Mouse (Mus musculus): ENCODE measurements around the gene Ddx52.

The Ddx52 gene

DNA sequence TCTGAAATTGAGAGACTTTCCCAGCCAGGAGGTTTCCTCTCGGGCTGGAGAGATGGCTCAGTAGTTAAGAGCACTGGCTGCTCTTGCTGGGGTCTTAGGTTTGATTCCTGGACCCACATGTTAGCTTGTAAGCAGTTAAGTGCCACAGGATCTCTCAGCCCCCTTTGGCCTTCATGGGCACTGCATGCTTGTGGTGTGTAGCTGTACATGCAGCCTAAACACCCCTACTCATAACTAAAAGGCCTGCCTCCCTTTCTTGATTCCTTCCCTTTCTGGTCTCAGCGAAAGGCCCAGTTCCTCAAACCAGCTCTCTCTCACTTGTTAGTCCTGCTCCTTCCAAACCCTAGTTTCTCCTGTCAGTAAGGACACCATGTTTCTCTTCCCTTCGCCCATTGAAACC is 27.2 kb downstream of the Ddx52 start:
- no peak for DNase-seq

DNA sequence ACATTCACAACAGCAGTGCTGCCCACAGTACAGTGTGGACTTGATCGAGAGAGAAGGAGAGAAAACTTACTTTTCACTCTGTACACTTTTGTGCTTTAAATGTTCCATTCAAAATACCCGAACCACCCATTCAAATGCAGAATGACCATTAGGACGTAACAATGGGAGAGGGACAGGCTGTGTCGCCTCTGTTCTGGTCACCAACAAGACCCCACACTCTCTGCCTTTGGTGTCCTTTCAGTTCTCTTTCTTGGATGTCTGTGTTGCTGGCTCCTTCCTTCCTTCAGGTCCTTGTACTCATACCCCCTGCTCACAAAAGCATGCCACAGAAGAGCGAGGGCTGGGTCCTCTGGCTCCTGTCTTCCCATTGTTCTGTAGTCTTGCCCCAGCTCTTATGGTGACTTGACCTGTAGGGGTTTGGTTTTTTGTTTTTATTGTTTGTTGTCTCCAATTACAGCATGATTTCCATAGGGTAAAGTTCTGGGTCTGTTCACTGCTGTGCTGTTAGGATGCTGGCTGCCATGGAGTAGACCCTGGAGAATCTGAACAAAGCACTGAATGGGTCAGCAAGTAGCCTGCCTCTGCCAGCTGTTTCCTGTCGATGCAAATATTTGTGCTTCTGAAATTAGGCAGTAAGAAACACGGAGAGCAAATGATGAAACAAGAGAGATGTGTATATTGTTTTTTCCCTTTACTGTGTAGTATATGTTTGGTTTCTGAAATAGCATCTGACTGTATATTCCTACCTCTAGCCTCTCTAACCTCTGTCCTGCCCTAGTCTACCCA is 32.9 kb downstream of the Ddx52 start:
- DNase-seq, result no peak

DNA sequence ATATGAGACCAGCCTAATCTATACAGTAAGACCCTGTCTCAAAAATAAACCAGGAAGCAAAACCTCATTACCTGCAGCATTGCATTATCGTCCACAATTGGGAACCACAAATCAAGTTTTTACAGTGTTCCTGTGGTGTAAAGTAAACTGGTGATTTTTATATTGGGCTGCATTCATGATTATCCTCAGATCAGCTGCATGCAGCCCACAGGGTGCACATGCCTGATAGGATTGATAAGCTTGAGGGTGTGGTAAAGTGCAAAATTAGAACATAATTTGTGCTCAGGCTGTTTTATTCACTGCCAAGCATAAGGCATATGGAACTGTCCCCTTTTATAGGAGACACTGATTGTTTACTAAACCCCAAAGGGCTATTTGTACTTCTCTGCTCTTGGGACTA is 33.6 kb downstream of the Ddx52 start:
- no peak for DNase-seq

DNA sequence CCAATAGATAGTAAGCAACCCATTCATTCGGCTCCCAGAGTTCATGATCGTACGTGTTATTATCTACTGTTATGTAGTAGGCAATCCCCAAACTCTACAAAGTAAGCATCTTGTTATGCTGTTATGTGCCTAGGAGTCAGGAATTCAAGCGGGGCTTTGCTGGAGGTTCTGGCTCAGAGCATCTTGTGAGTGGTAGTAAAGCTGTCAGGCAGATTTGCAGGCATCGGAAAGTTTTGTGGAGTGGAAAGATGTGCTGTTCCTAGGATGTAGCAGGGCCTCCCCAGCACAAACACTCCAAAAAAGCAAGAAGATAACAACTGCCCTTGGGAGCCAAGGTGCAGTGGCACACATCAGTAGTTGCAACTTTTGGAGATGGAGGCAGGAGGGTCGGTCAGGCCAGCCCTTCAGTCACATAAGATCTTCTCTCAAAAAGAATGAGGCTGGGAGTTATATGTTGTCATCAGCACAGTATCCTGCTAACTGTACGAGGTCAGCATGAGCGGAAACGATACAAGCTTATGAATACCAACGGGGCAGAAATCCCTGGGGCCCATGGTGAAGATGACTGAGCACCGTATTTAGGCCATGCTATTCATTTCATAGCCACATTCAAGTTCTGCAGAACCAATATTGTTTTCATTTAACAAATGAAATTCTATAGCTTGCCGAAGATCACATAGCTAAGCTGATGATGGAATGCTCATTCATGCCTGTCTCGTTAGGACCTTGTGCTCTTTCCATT is 34.5 kb downstream of the Ddx52 start:
- no peak for DNase-seq

DNA sequence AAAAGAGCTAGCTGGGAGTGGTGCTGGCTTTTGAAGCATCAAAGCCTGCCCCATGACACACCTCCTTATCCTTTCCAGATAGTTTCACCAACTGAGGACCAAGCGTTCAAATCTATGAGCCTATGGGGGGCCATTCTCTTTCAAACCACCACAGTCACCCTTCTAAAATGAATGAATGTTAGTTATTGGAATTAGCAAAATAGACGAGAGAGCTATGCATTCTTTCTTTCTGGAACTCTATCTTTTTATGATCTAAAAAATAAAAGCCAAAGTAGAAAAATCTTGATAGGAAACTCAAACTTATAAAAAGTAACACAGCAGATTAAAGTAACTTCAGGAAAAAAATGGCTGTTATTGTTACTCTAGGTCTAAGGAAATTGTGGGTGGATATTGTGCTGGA is 35.9 kb downstream of the Ddx52 start:
- no peak for DNase-seq

GRCm38 (mm10) chr11:83979992-83980391 is 38.1 kb downstream of the Ddx52 start:
- DNase-seq, result no peak

DNA sequence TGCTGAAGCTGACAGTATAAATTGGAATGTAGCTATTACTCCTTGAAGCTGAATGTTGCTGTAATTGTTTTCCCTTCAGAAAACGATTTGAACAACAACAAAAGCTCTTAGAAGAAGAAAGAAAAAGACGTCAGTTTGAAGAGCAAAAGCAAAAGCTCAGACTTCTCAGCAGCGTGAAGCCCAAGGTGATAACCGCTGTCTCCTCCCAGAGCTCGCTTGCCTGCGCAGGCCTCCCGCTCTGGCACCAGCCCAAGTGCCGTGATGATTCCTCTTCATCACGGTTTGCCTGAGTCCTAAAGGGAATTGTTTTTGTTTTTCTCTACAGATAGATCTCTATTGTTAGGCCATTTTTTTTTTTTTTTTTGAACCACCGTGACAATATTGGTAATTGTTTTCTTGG is 39.5 kb downstream of the Ddx52 start:
- no peak for DNase-seq

- DNase-seq, result no peak
Observed at GRCm38 (mm10) chr11:83991701-83992100, 49.8 kb downstream of the Ddx52 start.

GRCm38 (mm10) chr11:83993428-83993827 is 51.6 kb downstream of the Ddx52 start:
- peak; percentile 30 for DNase-seq

DNA sequence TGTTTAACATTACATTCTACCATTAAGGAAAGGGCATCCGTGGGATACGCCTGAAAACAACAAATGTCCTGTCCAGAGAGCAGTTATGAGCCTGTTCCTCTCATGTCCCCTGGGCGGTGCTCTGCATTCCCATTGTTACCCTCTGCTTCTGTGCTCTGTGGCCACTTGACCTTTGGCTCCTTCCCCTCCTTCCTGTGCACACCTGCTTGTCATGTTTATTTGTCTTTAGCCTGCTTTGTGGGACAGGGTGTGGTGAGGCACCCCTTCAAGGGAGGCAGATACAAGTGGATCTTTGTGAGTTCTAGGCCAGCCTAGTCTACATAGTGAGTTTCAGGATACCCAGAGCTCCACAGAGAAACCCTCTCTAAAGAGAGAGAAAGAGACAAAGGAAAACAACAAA is 52.6 kb downstream of the Ddx52 start:
- no peak for DNase-seq

DNA sequence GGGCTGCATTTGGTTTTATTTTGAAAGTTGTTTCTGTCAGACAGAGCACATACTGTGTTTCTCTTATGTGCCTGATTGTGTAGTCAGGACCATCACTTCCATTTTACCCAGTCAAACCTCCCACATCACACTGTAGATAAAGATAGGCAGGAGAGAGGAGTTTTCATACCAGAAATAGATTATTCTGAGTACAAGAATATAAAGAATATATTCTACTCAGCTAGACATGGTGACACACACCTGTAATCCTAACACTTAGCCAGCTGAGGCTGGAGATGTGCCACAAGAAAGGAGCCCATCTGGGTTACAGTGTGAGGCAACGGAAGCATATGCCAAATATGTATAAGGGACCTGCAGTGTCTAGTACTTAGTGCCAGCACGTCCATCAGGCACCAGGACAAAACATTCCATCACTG is 53.7 kb downstream of the Ddx52 start:
- no peak for DNase-seq

DNA sequence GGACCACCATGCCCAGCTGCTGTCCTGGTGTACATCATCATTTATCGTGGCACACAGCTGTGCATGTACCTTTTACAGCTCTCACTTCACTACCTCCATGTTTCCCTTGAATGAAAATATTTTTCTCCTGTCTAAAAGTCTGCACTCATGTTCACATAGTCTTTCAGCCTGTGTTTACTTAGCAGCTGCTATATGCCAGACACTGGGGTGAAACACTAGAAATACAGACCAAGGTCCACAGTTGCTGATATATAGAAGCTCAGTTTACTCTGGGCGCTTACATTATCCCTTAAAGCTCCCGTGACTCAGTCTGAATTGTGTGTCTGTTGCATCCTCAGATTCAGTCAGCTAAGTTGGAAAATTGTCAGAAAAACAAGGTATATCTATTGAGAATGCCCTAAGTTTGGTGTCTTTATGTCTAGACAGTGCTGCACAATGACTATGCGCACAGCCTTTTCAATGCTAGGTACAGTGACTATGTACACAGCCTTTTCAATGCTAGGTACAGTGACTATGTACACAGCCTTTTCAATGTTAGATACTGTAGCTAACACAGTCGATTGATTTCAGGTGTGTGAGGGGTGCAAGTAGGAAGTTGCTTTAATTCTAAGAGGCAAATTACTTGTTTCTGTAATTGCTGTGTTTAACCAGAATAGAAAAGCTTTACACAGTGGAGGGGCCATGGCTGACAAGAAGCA is 55.5 kb downstream of the Ddx52 start:
- no peak for DNase-seq

- no peak for DNase-seq
Observed at GRCm38 (mm10) chr11:83998993-83999392, 57.1 kb downstream of the Ddx52 start.

DNA sequence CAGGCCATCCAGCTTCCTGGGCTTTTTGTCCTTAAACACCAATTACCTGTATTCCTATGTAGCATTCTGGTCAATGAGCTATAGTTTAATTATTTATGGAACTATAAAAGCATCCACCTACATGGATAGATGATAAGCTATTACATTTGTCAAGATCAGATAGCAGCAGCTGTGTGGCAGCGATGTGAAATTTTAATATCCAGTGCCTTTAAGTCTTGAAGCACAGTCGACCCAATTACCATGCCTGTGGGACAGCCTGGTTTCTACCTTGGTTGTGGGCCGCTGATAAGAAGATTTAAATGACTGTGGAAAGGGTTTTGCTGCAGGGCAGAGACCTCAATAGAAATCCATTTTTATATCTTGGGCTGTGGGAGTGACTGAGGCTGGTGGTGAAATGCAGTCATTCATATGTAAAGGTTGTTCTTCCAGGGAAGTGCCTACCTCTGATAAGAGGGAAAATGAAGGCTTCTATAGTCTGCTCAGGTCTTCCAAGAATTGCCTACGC is 57.6 kb downstream of the Ddx52 start:
- no peak for DNase-seq

DNA sequence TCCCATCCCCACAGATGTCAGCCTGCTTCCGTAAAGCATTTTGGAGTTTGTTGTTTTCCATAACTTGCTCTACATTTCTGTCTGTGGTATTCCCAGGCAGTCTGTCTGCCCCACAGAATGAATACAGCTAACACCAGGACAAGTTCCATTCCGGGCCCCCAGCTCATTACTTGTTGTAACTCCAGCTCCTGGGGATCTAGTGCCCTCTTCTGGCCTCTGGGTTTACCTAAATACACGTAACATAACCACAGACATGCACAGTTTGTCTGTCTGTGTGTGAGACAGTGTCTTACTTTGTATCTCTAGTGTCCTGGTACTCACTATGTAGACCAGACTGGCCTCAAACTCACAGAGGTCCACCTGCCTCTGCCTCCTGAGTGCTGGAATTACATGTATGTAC is 59.4 kb downstream of the Ddx52 start:
- DNase-seq, result no peak

DNA sequence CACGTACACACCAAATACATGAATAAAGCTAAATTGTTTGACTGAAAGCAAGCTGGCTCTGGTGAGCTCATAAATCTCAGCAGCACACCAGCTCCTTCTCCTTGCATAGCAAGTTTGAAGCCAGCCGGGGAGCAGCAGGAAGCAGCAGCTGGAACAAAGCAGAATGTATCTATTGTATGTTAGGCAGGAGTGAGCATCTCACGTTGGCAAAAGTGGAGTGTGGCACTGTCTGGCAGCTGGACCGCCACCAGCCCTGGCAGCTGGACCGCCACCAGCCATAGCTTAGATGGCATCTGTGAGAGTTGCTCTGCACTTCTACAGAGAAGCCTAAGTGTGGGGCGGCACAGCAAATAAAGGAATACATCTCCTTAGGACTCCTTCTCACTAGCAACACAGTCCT is 62.1 kb downstream of the Ddx52 start:
- no peak for DNase-seq

DNA sequence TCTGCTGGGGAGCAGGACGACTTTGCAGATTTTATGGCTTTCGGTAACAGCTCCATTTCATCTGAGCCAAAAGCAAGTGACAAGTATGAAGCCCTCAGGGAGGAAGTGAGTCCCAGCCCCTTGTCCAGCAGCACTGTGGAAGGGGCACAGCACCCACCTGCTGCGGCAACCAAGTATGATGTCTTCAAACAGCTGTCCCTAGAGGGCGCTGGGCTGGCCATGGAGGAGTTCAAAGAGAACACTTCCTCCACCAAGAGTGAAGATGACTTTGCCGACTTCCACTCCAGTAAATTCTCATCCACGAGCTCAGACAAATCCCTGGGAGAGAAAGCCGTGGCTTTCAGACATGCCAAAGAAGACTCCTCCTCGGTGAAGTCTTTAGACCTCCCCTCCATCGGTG is 67.1 kb downstream of the Ddx52 start:
- DNase-seq, result no peak

GRCm38 (mm10) chr11:84010411-84010810 is 68.5 kb downstream of the Ddx52 start:
- no peak for DNase-seq

GRCm38 (mm10) chr11:84011050-84011449 is 69.2 kb downstream of the Ddx52 start:
- no peak for DNase-seq

DNA sequence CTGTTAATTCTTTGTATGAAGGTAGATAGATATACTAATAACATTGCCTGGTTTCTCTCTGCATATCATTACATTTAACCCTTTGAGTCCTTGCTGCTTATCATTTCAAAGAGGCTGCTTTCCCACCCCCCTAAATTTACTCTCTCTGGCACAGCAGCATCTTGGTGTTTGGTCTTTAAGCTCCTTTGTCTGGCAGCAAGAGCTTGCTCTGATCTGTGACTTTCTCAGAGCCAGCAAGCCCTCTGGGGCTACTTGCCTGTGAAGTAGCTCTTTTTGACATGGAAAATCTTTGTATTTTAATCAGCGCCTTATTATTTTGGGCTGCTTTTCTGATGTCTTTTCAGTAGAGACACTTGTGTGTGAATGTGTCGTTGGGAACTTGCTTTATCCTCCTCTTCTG is 69.7 kb downstream of the Ddx52 start:
- no peak for DNase-seq

Measured in kidney, adult 11 months (tissue).